Mouse (Mus musculus) T-helper 17 cell (primary cell): ENCODE results near the gene Fuz.

Experiments used
- in situ Hi-C, 2 experiments: fragments of 300-600 bp; cut with MboI, MseI; formaldehyde crosslinking; loops; 1 replicate in 1 of 2; 2 replicates in 1 of 2; pipeline ENCODE4 v1.15.1; 2025; ENCODE audit warnings: high pct_unique_total_duplicates in 2 of 2

Fuz gene

DNA sequence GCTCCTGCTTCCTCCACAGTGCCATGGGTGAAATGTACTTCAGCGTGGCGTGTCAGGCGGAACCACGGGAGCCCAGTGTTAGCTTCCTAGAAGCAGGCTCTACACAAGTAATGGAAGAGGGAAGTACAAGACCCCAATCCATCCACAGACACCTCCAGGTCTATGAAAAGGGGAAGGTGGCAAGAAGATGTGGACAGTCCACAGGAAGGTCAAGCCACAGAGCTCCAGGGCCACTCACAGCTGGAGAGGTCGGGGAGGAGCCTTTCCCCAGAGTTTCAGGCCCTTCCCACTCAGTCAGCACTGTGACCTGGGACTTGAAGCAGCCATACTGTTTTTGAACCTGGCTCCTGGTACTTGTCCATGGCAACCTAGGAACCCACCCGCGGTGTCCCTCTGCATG, 8.9 kb upstream of the Fuz start:
- in situ Hi-C loops, result no loop called here

DNA sequence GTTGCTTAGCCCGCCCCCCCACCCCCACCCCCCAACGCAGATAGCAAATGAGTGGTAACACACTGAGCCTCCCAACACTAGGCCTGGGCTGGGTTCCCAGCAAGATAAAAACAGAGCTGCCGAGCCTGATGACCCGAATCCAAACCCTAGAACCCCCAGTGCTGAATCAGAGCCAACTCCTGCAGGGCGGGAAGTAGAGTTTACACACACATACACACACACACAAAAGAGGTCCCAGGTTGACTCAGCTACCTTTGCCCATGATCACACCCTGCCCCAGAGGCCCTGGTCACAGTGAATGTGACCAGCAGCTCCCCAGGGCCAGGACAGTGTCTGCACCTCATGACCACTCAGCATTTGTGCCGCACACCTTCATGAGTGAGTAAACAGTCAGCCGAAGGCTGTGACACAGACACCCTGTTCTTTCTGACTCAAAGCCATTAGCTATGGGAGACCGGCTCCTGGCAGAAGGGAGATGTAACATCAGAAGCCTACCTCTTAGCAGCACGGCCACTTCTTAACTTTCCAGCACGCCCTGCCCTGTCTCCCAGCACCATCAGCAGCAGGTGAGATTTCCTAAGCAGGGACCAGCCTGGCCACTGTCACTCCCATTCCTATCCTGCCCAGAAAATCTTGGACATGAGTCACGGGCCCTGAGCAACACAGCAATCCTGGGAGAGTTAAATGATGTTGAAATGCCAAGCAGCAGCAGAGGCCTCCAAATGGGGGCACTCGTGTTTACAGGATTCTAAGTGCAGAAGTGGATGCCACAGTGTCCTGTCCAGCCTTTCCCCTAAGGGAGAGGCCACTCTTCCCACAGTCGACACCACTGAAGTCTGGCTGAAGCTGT, 7.4 kb upstream of the Fuz start:
- in situ Hi-C loops, result no loop called here

DNA sequence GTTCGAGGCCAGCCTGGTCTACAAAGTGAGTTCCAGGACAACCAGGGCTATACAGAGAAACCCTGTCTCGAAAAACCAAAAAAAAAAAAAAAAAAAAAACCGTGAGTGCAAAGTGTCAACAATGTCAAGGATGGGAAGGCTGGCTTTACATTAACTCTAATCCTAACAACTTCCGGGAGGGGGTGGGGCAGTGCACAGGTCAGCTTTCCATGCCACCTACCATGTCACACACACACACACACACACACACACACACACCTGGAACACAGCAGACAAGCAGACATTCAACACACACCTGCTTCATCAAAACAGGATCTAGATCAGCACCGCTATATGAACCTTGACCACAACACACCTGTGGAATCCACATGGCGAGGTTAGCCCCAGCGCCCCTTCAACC, 5.7 kb upstream of the Fuz start:
- in situ Hi-C loops, result no loop called here

DNA sequence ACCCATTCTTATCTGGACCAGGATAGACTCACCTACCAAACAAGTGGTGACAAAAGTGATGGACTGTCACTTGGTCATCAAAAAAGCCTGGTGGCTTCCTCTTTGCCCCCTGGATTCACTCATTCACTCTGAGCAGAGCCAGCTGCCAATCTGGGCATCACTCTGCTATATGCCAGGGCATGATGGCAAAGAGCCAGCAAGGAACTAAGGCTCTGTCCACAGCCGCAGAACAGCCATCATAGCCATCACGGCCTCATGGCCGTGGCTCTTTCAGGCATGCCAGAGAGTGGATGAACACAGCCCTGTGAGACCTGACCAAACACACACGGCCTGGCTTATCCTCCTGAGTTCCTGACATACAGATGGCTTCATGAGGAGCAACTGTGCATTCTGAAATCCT, 5.1 kb upstream of the Fuz start:
- in situ Hi-C loops, result no loop called here

DNA sequence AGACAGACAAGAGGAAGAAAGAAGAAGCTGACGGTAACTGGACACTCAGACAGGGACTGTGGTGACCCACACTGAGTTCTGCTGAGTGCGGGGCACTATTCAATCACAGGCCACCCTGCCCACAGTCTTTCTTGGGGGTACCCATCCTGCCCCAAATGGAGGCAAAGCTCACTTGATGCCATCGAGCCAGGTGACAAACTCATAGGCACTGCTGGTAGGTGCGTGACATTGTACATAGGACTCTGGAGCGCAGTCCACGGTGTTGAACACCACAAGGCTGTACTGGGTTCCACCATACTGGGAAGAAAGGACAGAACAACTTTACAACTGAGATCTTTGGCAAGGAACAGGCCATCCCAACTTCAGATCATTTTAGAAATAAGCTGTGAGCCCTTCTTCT, 4.3 kb upstream of the Fuz start:
- in situ Hi-C loops, result no loop called here

DNA sequence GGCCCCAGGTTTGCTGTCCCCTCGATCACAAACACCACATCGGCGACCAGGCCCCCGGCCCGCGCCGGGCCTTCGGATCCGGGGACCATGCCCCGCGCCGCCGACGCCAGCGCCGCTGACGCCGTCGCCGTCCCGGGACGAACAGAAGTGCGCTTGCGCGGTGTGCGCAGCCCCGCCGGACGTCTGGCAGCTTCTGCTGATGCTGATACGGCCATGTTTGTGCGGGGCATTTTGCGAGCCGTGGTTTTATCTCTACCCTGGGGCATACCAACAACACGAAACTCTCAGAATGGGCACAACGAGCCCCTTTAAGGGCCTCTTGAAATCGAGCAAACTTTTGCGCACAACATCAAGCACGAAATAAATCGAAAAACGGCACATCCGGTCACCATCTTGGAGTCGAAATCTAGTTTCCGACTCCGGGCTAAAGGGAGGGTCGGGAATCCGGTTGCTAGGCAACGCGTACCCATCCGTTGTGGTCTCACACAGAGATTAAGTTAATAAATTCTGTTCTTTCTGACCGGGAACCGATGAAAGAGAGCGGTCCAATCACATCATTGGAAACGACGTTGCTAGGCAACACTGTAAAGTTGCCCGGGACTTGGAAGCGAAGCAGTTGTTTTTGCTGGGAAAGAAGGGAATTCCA, 3.5 kb upstream of the Fuz start, which contains the start of gene Med25:
Gene Med25, minus strand, starts transcription at position 437 of the 646 bp plus-strand sequence.
- in situ Hi-C loops, result no loop called here

DNA sequence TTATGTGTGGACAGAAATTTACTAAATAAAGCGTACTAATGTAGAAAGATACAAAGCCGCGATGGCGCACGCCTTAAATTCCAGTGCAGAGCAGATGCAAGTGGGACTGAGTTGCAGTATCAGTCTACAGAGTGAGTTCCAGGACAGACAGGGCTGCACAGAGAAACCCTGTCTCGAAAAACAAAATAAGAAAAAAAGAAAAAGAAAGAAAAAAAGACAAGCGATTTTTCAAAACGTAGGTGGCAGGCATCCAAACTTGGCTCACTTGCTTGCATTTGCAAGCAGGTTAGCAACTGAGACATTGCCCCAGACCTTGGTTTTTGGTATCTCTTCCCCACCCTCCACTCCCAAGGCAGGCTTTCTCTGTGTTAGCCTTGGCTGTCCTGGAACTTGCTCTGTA, 2.7 kb upstream of the Fuz start:
- in situ Hi-C loops, result no loop called here

DNA sequence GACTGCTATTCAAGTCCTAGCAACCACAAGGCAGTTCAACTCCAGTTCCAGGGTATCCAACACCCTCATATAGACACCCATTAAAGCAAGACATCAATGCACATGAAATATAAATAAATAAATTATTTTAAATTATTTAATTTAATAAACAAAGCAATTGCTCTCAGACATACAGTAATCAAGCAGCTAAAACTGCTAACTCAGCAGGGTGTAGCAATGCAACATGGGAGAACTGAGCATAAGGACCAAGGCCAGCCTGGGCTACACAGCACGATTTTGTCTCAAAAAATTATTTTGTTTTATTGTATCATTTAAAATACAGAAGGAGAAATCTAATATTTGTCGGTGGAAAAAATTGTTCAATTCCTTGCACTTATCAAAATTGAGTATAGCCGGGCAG, 1.7 kb upstream of the Fuz start:
- in situ Hi-C loops, result no loop called here

DNA sequence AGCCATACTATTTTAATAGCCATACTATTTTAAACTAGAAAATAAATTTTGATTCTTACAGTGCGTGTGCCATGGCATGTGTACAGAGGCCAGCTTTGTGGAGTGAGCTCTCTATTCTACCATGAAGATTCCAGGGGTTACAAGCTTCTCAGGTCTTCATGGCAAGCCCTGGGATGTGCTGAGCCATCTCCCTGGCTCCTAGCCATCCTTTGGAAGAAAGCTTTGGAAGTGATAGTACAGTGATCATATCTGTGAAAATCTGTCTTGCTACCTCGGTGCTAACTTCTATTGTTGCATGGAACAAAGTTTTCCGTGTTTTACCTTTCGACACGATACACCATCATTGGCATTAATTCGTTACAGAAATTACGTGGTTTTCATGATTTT, 680 bp upstream of the Fuz start:
- in situ Hi-C loops, result no loop called here

DNA sequence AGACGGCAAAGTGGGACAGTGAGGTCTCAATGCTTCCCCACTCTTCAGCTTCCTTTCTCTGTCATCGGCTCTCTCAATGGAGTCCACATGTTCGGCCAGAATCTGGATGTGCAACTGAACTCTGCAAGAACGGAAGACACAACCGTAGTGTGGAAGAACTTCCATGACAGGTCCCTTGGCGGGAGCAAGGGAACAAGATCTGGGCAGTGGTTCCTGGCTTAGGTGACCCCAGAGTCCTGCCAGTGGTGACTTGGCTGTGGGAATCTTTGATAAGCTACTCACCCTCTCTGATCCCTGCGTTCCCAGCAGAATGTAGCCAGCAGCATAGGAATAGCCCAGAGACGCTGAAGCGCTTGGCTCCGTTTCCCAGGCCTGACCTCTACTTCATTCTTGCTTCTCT, 620 bp downstream of the Fuz start:
- in situ Hi-C loops, result no loop called here

DNA sequence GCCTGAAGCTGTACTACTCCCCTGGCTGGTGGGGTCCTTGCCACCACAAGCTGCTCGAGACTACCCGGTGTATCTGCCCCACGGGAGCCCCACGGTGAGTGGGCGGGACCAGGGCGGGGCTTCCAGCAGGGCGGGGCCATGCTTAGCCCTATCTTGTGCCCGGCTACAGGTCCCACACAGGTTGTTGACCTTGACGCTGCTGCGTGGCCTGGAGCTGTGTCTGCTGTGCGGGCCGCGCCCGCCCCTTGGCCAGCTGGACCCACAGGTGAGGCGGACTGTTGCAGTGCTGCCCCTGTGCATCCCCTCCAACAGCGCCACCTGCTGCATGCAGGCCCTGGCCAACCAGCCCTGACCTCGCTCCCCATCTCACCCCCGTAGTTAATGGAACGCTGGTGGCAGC, 2.7 kb downstream of the Fuz start:
- in situ Hi-C loops, result no loop called here

DNA sequence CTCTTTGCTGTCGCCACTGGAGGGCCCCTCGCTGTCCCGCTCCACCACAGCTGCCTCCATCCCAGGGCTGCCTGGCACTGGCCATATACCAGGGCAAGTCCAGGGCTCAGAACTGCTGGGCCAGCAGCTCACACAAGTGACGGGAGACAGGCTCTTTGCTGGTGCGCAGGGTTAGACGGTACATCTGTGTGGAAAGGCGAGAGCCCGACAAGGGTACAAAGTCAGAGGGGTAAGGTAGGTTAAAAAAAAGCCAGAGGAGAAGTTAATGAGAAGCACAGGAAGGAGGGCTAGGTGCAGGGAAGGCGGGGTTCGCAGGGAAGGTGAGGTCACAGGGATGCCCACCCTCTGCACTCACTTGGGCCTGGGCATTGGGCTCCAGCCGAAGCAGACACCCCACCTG, 4.8 kb downstream of the Fuz start:
- in situ Hi-C loops, result no loop called here

DNA sequence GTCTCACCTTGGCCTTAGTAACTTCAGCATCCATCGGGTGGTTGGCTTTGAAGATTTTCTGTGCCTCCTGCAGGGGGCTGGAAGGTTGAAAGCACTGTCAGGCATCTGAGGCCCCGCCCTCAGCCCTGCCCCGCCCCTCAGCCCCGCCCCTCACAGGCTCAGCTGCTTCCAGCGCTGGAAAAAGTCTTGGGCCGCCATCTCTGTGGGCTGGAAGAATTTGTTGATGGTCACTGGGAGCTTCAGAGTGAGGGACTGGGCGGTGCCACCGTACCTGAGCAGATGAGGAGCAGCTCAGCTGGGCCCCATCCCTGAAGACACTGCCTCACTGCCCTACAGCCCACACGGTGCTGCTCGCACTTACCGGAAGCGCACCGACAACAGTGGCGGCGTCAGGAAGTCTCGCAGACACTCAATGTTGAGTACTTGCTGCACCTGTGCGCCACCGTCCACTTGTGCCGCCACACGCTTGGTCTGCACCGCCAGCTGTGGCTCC, 5.4 kb downstream of the Fuz start:
- in situ Hi-C loops, result no loop called here

DNA sequence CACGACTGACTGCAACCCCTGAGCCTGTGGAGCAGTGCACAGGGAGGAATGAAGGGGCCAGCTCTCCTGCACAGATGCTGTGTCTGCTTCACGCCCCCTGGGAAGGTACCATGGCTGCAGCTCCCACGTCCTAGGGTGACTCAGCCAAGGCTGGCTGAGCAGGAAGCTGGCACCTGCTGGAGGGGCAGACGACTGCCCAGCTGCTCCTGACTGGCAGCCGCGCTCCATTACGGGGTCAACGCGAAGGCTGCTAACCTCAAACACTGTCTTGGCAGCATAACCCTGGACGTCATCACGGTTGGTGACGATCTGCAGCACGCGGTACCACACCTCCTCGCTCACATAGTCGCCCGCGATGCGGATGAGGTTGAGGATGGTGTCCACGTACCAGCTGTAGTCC, 9.6 kb downstream of the Fuz start:
- in situ Hi-C loops, result no loop called here

DNA sequence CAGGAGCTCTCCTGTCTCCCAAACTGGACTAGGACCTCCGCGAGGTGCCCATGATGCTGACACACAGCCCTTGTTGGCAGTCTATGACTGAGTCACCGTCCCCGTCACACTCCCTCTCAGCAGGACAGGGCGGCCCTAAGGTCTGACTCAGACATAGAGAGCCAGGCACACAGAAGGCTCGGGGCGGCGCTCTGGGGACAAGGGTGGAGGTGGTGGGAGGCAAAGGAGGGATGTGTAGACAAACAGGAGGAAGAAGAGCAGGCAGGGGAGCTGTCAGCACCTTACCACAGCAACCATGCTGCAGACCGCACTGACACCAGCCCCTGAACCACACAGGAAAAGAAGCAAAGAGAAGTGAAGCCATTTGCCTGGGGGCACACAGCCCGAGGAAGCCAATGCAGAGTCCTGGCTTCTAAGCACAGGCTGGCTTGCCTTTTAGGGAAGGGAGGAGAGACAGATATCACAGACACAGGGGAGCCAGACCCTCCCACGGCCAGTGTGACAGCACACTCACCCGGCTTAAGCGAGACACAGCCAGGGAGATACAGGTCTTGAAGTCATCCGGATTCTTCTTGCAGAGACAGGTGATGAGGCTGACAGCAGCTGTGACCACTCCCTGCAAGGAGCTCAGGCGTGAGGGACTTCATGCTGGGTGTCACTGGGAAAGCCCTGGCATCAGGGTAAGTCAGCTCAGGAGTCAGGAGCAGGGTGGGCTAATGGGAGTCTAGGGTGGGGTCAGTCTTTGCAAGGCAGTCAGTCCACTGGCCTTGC, 13.0 kb downstream of the Fuz start:
- in situ Hi-C loops, result no loop called here

DNA sequence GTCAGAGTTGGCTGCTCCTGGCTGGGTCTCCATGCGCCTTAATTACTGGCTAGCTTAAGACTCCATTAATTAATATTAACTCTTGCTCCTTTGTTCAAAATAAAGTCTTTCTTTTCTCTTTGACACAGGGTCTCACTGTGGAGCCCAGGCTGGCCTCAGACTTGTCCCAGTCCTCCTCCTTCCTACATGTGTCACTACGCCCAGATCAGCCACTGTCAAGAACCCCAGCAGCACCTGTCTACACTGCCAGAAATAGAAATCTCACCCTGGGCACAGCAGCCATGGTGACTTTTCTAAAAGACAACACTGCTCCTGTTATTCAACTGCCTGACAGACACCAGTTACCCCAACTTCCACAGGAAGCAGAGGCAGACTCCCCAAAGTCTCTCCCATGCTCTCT, 18.5 kb downstream of the Fuz start:
- in situ Hi-C loops, result loop anchor here in 1 of 2 experiments (5.0 to 10.0 kb wide), 2 partner anchors 48 to 350 kb away; no protein-coding TSS in a partner anchor

DNA sequence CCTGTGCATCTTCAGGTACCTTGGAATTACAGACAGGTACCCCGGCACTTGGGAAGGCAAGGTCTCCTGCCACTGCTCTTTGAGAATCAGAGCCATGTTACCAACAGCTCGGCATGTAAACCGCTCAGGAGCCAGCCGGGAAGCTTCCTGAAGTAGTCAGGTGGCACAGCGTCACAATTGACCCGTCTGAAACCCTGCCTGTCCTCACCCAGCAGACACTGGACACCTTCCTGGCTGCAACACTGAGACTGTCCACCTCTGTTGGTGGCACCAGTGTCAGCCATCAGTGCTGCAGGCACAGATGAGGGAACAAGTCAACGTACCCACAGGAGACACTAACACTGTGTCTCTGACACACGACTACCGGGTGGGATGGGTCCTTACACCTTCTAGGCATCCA, 19.4 kb downstream of the Fuz start:
- in situ Hi-C loops, result loop anchor here in 1 of 2 experiments (10.0 kb wide), 1 partner anchor 349 kb away; no protein-coding TSS in a partner anchor

DNA sequence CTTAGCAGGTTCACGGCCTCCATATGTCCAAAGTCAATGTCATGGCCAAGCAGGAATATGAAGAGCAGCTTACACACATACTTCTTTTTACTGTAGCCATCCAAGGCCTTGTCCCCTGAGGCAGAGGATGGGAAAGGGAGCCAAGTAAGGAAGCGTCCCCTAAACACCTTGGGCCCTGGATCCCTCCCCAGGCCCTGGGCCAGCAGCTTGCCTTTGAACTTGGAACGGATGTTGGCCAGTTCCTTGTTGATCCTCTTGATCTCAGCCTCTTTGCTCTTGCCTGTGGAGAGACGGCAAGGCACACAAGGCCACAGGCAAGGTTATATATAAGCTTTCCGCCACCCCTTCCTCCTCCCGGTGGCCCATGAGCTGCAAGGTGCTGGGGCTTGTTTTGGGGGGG, 20.3 kb downstream of the Fuz start:
- in situ Hi-C loops, result loop anchor here in 1 of 2 experiments (10.0 kb wide), 1 partner anchor 349 kb away; no protein-coding TSS in a partner anchor

DNA sequence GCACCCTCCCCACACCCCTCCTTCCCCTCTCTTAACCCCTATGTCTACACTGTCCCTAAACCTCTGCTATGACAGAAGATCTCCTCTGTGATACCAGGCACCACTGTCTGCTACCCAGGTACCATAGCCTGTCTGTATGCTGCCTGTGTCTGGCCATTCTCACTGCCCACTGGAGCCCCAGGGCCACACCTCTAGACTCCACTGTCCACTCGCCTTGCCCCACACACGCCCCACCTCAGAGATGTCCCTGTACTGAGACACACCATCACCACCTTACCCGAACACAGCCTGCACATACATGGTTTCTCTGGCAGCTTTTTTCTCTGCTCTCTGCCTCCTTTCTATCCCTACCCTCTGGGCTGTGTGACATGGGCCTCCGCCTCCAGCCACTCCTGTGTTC, 21.0 kb downstream of the Fuz start:
- in situ Hi-C loops, result loop anchor here in 1 of 2 experiments (10.0 kb wide), 1 partner anchor 348 kb away; no protein-coding TSS in a partner anchor

DNA sequence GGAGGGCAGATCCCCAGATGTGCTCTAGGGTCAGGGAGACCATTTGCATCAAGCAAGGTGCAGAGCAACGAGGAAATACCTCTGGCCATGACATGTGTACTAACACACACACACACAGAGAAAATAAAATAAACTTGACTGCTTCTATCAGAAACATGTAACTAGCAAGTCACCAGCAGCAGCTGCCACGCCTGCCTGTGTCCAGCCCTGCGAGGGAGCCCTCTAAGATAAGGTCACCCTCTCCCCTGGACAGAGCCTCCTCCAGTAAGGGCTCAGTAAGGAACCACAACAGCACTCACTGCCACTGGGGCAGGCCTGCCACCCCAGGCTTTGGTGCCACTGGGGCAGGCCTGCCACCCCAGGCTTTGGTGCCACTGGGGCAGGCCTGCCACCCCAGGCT, 22.3 kb downstream of the Fuz start:
- in situ Hi-C loops, result loop anchor here in 1 of 2 experiments (10.0 kb wide), 1 partner anchor 347 kb away; no protein-coding TSS in a partner anchor

DNA sequence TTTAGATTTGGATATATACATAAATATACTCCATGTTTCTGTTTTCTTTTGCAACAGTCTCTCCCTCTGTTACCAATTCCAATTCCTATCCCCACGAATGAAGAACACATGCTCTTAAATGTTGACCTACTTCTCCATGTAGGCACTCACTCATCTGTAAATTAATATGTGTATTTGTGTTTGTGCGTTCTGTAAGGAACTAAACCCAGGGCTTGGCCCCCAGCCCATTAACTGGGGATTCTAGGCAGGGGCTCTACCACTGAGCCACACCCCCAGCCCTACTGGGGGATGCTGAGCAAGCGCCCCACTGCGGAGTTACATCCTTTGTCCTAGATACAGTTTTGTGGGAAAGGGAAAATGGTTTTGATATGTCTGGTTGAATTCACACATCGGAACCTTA, 23.2 kb downstream of the Fuz start:
- in situ Hi-C loops, result loop anchor here in 1 of 2 experiments (10.0 kb wide), 1 partner anchor 346 kb away; no protein-coding TSS in a partner anchor

DNA sequence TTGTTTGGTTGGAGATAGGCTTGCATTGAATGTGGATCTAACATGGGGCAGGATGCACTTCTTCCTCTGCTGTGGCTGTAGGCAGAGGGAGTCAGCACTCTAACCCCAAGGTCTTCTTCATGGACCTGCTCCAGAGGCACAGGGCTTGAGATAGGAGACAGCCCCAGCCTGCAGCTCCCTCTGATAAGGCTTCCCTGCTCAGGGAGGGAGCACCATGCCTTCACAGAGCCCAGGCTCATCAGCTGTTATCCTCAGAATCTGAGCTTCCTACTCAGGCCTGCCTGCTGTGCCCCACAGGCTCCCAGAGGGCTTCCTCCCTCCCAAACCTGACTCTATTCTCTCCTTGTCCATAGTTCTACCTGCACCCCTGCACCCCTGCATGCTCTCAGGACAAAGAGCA, 26.7 kb downstream of the Fuz start:
- in situ Hi-C loops, result no loop called here
